Mouse (Mus musculus) kidney, postnatal 36 days (tissue): ENCODE results near the gene Fam84a.

Source experiments
- DNase-seq, 2 experiments: peaks; one replicate each; pipeline ENCODE4 v3.0.0; 2021 to 2022; ENCODE audit warnings: mixed read lengths in 2 of 2

The Fam84a gene

GRCm38 (mm10) chr12:14151921-14152320 is at the start of gene Fam84a:
Fam84a (minus strand) TSS chr12:14152054.
- peak; percentile 91 to 92 for DNase-seq

- no peak for DNase-seq
Observed at GRCm38 (mm10) chr12:14195479-14195878, 43.6 kb upstream of the Fam84a start.

GRCm38 (mm10) chr12:14186689-14187195 is 34.9 kb upstream of the Fam84a start:
- no peak for DNase-seq

- DNase-seq, result peak in 1 of 2 experiments; percentile 10
Observed at GRCm38 (mm10) chr12:14165713-14166112, 13.9 kb upstream of the Fam84a start.

GRCm38 (mm10) chr12:14164936-14165335 is 13.1 kb upstream of the Fam84a start:
- no peak for DNase-seq

DNA sequence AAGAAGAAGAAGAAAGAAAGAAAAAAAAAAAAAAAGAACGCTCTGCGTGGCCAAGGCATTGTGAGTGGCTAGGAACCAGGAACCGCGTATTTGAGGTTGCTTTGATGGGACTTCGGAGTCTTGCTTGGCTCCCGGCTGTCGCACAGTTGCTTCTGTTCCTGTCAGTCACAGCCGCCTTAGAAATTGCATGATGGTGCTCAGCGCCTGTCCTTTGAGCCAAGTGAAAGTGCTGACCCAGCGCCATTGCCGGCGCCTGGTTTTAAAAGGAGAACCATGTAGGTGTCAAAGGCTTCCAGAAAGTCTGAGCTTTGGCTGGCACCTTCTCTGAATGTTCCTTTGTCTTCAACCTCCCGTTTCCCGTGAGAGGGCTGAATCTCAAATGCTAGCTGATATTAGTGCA is 572 bp upstream of the Fam84a start:
- peak; percentile 51 to 73 for DNase-seq

DNA sequence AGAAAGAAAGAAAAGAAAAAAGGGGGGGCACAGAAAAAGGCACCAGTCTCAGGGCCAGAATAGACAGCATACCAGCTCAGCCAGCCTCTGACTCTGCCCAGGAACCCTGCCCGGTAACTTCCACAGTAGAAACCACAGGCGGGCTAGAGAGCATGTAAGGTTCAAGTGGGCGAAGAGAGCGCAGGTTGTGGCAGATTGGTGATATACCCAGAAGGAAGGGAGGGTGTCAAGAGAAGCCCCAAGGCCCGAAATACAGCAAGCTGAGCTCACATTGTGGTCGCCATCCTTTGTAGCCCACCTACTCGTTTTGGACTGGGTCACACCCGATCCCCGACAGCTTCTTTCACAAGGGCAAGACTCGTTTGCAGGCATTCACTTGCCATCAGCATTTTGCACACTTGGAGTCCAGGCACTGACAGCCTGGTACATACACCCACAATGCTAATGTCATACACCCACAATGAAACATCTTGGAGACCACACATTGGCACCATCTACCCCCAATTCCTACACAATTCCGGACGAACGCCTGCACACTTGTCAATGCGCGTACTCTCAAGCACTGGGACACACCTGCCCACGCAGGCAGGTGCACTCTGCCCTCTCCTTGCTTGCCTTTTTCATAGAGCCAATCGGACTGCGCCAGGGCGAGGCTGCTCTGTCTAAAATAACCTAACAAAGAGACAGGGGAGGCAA is 770 bp downstream of the Fam84a start:
- peak; percentile 13 to 36 for DNase-seq

DNA sequence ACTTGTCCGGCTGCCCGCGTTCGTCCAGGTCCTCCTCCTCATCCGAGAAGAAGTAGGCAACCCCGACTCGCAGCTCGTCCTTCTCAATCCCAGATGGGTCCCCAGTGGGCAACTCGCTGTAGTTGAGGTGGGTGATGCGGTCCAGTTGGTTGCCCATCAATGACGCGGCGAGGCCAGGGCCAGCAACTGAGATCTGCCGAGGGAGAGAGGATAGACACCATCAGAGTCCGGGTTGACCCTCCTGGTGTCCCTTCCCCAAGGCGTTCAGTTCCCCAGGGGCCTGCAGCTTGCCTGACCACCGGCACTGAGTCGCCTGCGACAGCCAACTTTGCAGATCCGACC is 1.3 kb downstream of the Fam84a start:
- DNase-seq, result no peak

DNA sequence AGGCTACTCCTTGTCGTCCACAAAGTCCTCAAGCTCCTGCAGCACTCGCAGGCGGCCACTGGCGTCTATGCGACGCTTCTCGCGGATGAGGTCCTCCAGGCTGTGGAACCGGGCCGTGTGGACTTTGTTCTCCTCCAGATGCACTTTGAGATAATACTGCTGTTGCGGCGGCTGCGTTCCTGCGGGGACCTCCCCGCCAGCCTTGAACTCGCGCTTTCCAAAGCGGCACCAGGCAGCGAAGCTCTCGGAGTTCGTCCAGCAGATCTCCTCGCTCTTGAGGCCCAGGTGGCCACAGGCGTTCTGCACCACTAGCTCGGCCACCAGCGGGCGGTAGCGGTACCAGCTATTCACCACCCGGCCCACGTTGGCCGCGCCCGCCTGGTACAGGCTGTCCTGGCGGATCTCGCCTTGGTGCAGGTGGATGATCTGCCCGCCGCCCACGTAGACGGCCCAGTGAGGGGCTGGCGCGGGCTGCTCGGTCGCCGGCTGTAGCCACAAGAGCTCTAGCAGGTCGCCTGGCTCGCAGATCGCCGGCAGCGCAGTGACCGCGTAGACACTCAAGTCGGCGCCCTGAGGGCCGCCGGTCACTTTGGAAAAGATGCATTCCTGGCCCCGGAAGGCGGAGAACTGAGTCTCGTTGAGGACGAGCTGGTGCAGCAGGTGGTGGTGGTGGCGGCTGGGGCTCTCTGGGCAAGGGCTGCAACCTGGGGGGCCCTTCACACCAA is 1.8 kb downstream of the Fam84a start:
- peak; percentile 76 to 88 for DNase-seq

DNA sequence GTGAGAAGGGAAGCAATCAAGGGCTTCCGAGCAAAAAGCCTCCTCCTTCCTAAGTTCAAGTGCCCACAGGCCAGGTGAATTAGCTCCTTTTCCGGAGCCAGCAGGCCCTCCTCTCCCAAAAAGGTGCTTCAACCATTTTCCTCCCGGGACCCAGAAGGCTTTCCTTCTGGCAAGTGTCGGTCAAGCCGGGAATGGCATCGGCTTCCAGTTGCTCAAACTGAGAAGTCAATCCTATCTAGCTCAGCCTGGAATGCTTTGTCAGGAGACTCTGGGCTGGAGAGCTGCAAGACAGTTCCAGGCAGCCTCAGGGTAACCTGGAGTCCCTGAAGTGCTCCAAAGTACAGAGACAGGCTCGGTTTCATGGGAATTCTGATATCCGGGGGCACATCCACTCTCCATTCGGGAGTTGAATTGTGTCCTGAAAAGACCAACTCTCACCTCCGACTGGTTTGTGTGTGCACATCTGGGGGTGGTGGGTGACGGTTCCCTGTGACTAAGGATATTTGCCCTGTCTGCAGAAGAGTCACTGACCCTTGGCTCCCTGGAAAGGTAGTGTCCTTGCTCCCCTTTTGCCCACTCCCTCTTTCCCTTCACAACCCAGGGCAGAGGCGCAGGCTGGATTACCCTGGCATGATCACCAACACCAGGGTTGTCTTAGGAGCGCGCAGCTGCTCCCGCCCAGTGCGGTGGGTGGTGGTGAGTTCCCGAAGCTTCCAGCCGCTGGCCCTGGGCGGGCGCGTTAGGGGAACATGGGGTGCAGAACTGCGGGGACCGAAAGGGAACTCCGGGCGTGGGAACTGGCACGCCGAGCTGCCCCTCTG is 2.6 kb downstream of the Fam84a start:
- peak in 1 of 2 experiments; percentile 3 for DNase-seq

DNA sequence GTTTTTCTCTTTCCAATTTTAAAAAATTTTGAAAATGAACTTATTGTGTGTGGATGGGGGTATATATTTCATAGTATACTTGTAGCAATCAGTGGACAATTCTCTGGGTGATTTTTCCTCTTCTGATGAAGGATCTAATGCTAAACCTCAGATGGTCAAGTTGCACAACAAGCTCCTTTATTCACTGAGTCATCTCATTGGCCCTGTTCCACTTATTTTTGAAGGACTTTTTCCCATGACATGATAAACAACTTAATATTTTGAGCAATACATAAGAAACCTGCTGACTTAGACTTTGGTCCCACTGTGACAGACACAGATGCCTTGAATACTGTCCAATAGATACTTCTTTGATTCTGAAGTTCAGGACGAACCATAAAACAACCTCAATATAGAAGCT is 14.8 kb downstream of the Fam84a start:
- no peak for DNase-seq

- DNase-seq, result no peak
Observed at GRCm38 (mm10) chr12:14114730-14115129, 37.1 kb downstream of the Fam84a start.

- DNase-seq, result no peak
Observed at GRCm38 (mm10) chr12:14096944-14097343, 54.9 kb downstream of the Fam84a start.
